Mouse (Mus musculus) embryonic facial prominence, embryonic 14.5 days (tissue): Measurements from ENCODE around the gene Tpx2. TPM values are rescaled to one million over a fixed set of nuclear protein-coding genes. Genes with fewer than 3 reads are reported as not detected.

Experiments used
- ATAC-seq: fragments of 200-750 bp; cut with Nextera tagmentation; 2 replicates; pipeline ENCODE4 v1.8.0; 2017; ENCODE audit warnings: low read depth, moderate number of reproducible peaks, moderate TSS enrichment
- DNase-seq: peaks from one replicate; pipeline ENCODE4 v3.0.0-alpha.2; 2015; ENCODE audit warnings: low spot score
- H3K27ac ChIP-seq: fragments of 300-500 bp; sonication (generic); replicated peaks from 2 replicates; pipeline ENCODE4 v1.5.1; 2014; ENCODE audit warnings: low read depth, mild to moderate bottlenecking, low read length, moderate library complexity
- H3K27me3 ChIP-seq: fragments of 300-500 bp; sonication (generic); replicated peaks from 2 replicates; pipeline ENCODE4 v1.6.1; 2014; ENCODE audit warnings: low read length; ENCODE audit not compliant: control insufficient read depth, insufficient read depth
- H3K36me3 ChIP-seq: fragments of 300-500 bp; sonication (generic); 2 replicates; pipeline ENCODE4 v1.6.1; 2014; ENCODE audit warnings: low read length, mixed read lengths; ENCODE audit not compliant: control insufficient read depth, insufficient read depth
- H3K4me1 ChIP-seq: fragments of 300-500 bp; sonication (generic); 2 replicates; pipeline ENCODE4 v1.6.1; 2014; ENCODE audit warnings: antibody characterized with exemption, low read length; ENCODE audit not compliant: control insufficient read depth, insufficient read depth
- H3K4me2 ChIP-seq: fragments of 300-500 bp; sonication (generic); 2 replicates; pipeline ENCODE4 v1.6.1; 2014; ENCODE audit warnings: low read depth, mild to moderate bottlenecking, low read length, moderate library complexity, mixed read lengths
- H3K4me3 ChIP-seq: fragments of 300-500 bp; sonication (generic); 2 replicates; pipeline ENCODE4 v1.5.1; 2014; ENCODE audit warnings: low read depth, mild to moderate bottlenecking, low read length
- H3K9ac ChIP-seq: fragments of 300-500 bp; sonication (generic); 2 replicates; pipeline ENCODE4 v1.6.1; 2014; ENCODE audit warnings: low read depth, mild to moderate bottlenecking, low read length, moderate library complexity, mixed read lengths
- H3K9me3 ChIP-seq: fragments of 300-500 bp; sonication (generic); 2 replicates; pipeline ENCODE4 v1.6.1; 2016; ENCODE audit warnings: low read length; ENCODE audit not compliant: control insufficient read depth
- WGBS: fragments of 180-500 bp; shearing (Covaris S2); extraction: QIAGEN DNeasy Blood & Tissue Kit; methylation state at CpG from one replicate; pipeline ENCODE4 v1.1.7; 2014; 5-methylcytosine and 5-hydroxymethylcytosine counted together
- polyA plus RNA-seq: library from polyadenylated mRNA; unstranded; fragments of >200 nt; fragmentation: Nextera tagmentation; extraction: Ambion mirVana; gene quantifications from 2 replicates; pipeline ENCODE4 v1.2.1, GENCODE M21; 2014

Gene Tpx2
- polyA plus RNA-seq, 1 experiment from 2014 or later = 69.3 TPM

GRCm38 (mm10) chr2:152923621-152924020 is 75.9 kb downstream of the Tpx2 start:
- 77% methylated on average over 3 of the region's 3 CpGs for WGBS
- peaks cover 12% of the 10 kb centered on the region for H3K4me1 ChIP-seq
- no peaks in the 10 kb centered on the region for H3K27me3 ChIP-seq
- H3K36me3 ChIP-seq = no peaks in the 10 kb centered on the region
- ATAC-seq = no peak
- no peak overlapping the region for H3K4me3 ChIP-seq
- H3K9me3 ChIP-seq = no peaks in the 10 kb centered on the region
- H3K27ac ChIP-seq = no peak overlapping the region
- no peak overlapping the region for H3K4me2 ChIP-seq
- H3K9ac ChIP-seq = no peak overlapping the region
- DNase-seq = no peak

- Histone ChIP-seq H3K9me3 (no peaks in the 10 kb centered on the region), H3K27ac (no peak overlapping the region), H3K4me3 (no peak overlapping the region), H3K4me2 (no peak overlapping the region), H3K36me3 (no peaks in the 10 kb centered on the region), H3K27me3 (no peaks in the 10 kb centered on the region), H3K9ac (no peak overlapping the region), H3K4me1 (peaks cover 12% of the 10 kb centered on the region)
- ATAC-seq (no peak), DNase-seq (no peak)
- WGBS = 50% methylated on average over 8 of the region's 8 CpGs
Observed at GRCm38 (mm10) chr2:152924128-152924527, 76.4 kb downstream of the Tpx2 start.

DNA sequence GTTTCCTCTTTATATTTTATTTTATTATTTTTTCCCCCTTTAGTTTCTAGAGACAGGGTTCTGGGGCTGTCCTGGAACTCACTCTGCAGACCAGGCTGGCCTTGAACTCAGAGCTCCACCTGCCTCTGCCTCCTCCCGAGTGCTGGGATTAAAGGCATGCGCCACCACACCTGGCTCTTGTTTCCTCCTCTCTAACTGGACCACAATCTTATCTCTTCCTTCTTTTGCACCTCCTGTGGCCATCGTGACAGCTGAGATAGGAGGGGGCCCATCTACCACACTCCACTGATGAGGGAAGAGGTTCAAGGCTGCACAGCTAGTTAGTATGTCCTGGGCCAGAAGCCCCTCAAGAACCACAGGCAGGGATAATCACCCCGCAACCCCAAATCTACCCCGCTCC is 76.8 kb downstream of the Tpx2 start:
- WGBS = 76% methylated on average over 5 of the region's 5 CpGs
- DNase-seq (no peak), ATAC-seq (no peak)
- H3K4me3 ChIP-seq = no peak overlapping the region
- H3K9me3 ChIP-seq = no peaks in the 10 kb centered on the region
- H3K9ac ChIP-seq = no peak overlapping the region
- H3K27me3 ChIP-seq = no peaks in the 10 kb centered on the region
- H3K4me2 ChIP-seq = no peak overlapping the region
- peaks cover 12% of the 10 kb centered on the region for H3K4me1 ChIP-seq
- H3K36me3 ChIP-seq = no peaks in the 10 kb centered on the region
- H3K27ac ChIP-seq = no peak overlapping the region

GRCm38 (mm10) chr2:152925189-152925872 is 77.6 kb downstream of the Tpx2 start:
- peak; percentile 65 for ATAC-seq
- 29% methylated on average over 9 of the region's 11 CpGs for WGBS
- H3K4me2 ChIP-seq = no peak overlapping the region
- H3K4me3 ChIP-seq = no peak overlapping the region
- H3K27ac ChIP-seq = peak overlapping the region; percentile 55
- peak; percentile 72 for DNase-seq
- no peaks in the 10 kb centered on the region for H3K27me3 ChIP-seq
- H3K36me3 ChIP-seq = no peaks in the 10 kb centered on the region
- no peaks in the 10 kb centered on the region for H3K9me3 ChIP-seq
- peak overlapping the region; percentile 40; the same call in 1 of the 2 replicates for H3K9ac ChIP-seq
- peaks cover 15% of the 10 kb centered on the region for H3K4me1 ChIP-seq

DNA sequence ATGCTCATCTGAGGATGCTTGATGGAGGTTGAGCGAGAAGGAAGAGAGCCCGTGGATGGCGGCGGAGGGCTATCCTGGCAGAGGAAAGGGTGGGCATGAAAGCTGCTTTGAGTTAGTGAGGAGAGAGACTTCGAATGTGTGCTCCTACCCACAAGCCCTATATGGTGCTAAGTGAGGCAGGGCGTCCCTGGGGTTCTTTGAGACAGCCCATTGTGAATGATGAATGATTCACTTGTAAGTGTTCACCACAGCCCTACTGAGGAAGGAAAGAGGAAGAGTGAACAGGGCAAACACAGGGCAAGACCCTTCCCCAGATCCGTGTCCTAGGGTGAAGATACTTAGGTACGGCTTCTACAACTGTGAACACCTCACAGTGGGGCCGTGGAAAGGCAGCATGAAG is 79.1 kb downstream of the Tpx2 start:
- 52% methylated on average over 9 of the region's 9 CpGs for WGBS
- H3K9ac ChIP-seq = no peak overlapping the region
- DNase-seq = no peak

DNA sequence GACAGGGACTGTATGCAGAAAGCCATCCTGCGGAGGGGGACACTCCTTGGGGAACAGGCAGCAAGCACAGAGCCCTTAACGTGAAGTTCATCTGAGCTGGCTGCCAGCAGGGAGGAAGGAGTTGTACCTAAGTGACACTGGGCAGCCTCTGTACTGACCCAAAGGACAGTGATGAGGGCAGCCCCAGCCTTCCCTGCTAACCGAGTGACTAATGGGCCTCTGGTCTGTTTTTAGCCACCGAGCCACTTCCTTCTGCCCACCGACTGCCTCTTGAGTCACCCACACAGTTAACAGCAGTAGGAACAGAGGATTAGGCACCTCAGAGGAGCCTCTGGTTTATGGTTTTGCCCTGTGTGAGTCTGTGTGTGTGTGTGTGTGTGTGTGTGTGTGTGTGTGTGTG is 79.6 kb downstream of the Tpx2 start:
- Histone ChIP-seq H3K36me3 (no peaks in the 10 kb centered on the region), H3K27ac (no peak overlapping the region), H3K4me1 (peaks cover 16% of the 10 kb centered on the region), H3K9ac (no peak overlapping the region), H3K9me3 (no peaks in the 10 kb centered on the region), H3K27me3 (no peaks in the 10 kb centered on the region), H3K4me3 (no peak overlapping the region), H3K4me2 (no peak overlapping the region)
- no peak for DNase-seq
- WGBS = 55% methylated on average over 4 of the region's 5 CpGs
- ATAC-seq = no peak

More for the DNA sequence above, 79.1 kb downstream of the Tpx2 start:
- Histone ChIP-seq H3K36me3 (no peaks in the 10 kb centered on the region), H3K4me3 (no peak overlapping the region), H3K4me1 (peaks cover 16% of the 10 kb centered on the region), H3K4me2 (no peak overlapping the region), H3K27me3 (no peaks in the 10 kb centered on the region), H3K9me3 (no peaks in the 10 kb centered on the region), H3K27ac (no peak overlapping the region)
- no peak for ATAC-seq

- no peak for DNase-seq
- no peak overlapping the region for H3K9ac ChIP-seq
- H3K4me1 ChIP-seq = peaks cover 16% of the 10 kb centered on the region
- no peaks in the 10 kb centered on the region for H3K27me3 ChIP-seq
- no peaks in the 10 kb centered on the region for H3K9me3 ChIP-seq
- H3K4me2 ChIP-seq = no peak overlapping the region
- H3K27ac ChIP-seq = no peak overlapping the region
- no peak for ATAC-seq
- 36% methylated on average over 14 of the region's 14 CpGs for WGBS
- H3K4me3 ChIP-seq = no peak overlapping the region
- H3K36me3 ChIP-seq = no peaks in the 10 kb centered on the region
Observed at GRCm38 (mm10) chr2:152928219-152928987, 80.6 kb downstream of the Tpx2 start.

DNA sequence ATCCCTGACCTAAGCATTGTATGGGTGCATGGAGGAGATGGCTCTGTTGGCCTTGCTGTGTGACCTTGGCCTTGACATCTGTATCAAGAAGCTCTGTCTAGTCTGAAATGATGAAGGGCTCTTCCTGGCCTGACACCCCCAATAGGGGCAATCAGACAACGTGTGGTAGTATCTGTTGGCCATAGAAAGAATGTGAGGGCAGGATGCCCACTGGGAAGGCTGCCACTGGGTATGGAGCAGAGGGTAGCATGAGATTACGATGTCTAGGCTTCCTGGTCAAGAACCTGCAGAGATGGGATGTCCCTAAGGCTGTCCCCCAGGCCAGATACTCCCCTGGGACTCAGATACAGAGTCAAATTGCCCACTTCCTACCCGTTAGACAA is 81.2 kb downstream of the Tpx2 start:
- peaks cover 16% of the 10 kb centered on the region for H3K4me1 ChIP-seq
- H3K9ac ChIP-seq = no peak overlapping the region
- no peaks in the 10 kb centered on the region for H3K36me3 ChIP-seq
- no peak overlapping the region for H3K4me3 ChIP-seq
- H3K27ac ChIP-seq = no peak overlapping the region
- WGBS = 56% methylated on average over 3 of the region's 3 CpGs
- ATAC-seq (no peak), DNase-seq (no peak)
- no peaks in the 10 kb centered on the region for H3K9me3 ChIP-seq
- no peak overlapping the region for H3K4me2 ChIP-seq
- H3K27me3 ChIP-seq = no peaks in the 10 kb centered on the region

GRCm38 (mm10) chr2:152930276-152930675 is 82.5 kb downstream of the Tpx2 start:
- peaks cover 13% of the 10 kb centered on the region for H3K4me1 ChIP-seq
- 11% methylated on average over 2 of the region's 2 CpGs for WGBS

More at GRCm38 (mm10) chr2:152930276-152930675, 82.5 kb downstream of the Tpx2 start:
- no peak overlapping the region for H3K9ac ChIP-seq
- no peak for ATAC-seq
- no peaks in the 10 kb centered on the region for H3K9me3 ChIP-seq
- H3K4me3 ChIP-seq = no peak overlapping the region
- H3K27ac ChIP-seq = no peak overlapping the region
- DNase-seq = no peak
- no peaks in the 10 kb centered on the region for H3K36me3 ChIP-seq
- H3K4me2 ChIP-seq = no peak overlapping the region
- no peaks in the 10 kb centered on the region for H3K27me3 ChIP-seq
